Mouse (Mus musculus) spleen, postnatal 10 days (tissue): ENCODE measurements around the gene Bcas3.

ENCODE experiments used
- DNase-seq, 2 experiments: peaks; one replicate each; pipeline ENCODE4 v3.0.0; 2021 to 2022; ENCODE audit warnings: low spot score in 2 of 2

Bcas3 gene

GRCm38 (mm10) chr11:85842596-85843346 is 489.8 kb downstream of the Bcas3 start:
- DNase-seq = peak; percentile 12 to 13

DNA sequence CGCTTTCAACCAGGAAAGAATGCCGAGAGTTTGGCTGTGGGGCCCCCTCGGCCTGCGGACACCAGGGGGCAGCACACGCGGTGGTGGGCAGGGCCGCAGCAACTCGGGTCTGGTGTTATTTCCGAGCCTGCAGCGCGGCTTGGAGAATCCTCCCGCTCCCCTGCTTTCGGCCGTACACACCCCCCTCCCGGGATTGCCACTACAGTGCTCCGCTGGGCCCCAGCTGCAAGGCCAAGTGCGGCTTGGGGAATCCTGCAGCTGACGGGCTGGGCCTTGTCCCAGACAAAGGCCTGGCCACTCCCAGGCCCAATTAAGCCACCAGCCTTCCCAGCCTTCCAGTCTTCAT is 490.4 kb downstream of the Bcas3 start:
- DNase-seq = peak; percentile 55 to 79

- peak; percentile 66 to 83 for DNase-seq
These were observed 491.4 kb downstream of the Bcas3 start for GRCm38 (mm10) chr11:85844144-85844965.

DNA sequence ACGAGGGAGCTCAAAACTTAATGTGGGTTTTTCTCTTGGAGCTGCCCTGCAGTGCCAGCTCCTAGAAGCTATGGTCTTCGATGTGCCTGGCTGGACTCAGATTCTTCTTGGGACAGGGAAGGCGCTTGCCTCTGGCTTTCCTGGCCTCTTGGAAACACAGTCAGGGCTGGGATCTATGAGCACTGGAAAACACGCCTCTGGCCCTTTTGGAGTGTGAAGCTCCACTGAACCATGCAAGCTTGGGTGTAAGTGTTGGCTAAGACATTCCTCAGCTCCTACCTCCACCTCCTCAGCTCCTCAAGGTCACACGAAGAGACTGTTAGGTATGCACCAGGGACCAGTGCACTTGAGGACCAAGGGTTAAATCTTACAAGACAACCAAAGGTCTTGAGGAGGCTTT is 492.0 kb downstream of the Bcas3 start:
- peak in 1 of 2 experiments; percentile 14 for DNase-seq

DNA sequence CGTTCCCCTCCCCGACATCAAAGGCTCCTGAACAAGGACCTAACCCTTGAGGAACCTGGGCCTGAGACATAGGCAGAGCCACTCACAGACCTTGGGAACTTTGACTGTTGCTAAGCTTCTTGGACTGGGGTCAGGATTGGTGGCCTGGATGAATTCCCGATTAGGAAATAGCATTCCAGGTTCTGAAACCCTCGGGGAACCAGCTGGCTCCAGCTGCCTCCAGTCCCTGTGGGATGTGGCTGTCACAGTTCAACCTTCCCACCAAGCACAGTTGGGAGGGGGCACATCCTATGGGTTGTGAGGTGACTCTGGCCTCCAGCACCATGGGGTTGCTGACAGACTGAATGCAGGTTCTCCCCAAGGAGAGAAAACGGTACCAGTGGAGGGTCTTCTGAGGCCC is 493.0 kb downstream of the Bcas3 start:
- DNase-seq = peak in 1 of 2 experiments; percentile 16

GRCm38 (mm10) chr11:85846509-85846908 is 493.5 kb downstream of the Bcas3 start:
- DNase-seq = no peak

- peak; percentile 38 to 63 for DNase-seq
These were observed 496.1 kb downstream of the Bcas3 start for GRCm38 (mm10) chr11:85849037-85849436.

GRCm38 (mm10) chr11:85850233-85850632 is 497.3 kb downstream of the Bcas3 start, which contains the start of gene Gm11444:
Gm11444 (minus strand) TSS chr11:85850333.
- no peak for DNase-seq

- DNase-seq = no peak
These were observed 497.8 kb downstream of the Bcas3 start for GRCm38 (mm10) chr11:85850758-85851157.

DNA sequence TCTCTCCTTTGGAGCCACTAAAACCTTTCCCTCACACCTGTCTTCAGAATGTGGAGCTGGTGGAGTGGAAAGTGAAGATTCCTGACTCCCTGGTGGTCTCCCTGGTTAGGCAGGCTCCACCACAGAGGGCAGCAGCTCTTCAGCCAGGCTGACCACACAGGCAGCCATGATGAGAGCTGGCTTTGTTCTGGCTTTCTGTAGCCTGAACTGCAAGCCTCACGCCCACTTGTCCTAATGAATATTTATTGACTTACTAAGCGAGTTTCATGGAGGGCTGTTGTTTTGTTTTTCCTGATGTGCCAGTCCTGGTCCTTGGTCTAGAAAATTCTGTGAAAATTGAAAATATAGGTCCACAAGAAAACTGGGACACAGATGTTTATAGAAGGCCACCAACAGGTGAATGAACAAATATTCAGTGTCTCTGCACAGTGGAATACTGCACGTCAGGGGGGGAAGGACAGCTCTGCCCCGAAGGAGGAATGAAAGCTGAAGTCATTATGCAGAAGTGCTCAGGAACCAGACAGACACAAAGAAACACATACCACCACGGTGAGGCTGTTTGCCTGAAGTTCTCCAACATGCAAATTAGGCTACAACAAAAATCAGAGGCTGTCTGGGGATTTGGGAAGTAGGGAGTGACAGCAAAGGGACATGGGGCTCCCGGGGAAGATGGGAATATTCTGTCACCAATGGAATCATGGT is 505.2 kb downstream of the Bcas3 start:
- DNase-seq = no peak

- DNase-seq = no peak
These were observed 511.4 kb downstream of the Bcas3 start for GRCm38 (mm10) chr11:85864363-85864762.
